Mouse (Mus musculus): ENCODE measurements at regions not wholly inside any gene's neighbourhood (a gene's known extent, or its start where the extent isn't known, plus 50 kb on each side); places are given as distances from the start of the nearest gene placed in this dataset.

DNA sequence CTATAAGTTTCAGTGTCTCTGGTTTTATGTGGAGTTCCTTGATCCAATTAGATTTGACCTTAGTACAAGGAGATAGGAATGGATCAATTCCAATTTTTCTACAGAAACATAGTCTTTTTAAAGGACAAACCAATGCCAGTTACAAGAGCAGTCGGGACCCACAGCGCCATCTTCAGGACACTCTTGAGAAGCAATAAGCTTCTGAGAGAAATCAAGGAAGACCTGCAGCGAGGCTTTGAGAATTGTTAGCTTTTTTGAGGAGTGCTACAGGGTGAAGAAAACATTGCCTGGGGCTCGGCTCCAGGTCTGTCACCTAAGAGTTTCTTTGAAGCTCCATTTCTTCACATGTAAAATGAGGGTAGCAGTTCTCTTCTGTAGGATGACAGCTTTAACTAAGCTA, 112.0 kb upstream of the Ppm1h start:
- DNase-seq = no peak

DNA sequence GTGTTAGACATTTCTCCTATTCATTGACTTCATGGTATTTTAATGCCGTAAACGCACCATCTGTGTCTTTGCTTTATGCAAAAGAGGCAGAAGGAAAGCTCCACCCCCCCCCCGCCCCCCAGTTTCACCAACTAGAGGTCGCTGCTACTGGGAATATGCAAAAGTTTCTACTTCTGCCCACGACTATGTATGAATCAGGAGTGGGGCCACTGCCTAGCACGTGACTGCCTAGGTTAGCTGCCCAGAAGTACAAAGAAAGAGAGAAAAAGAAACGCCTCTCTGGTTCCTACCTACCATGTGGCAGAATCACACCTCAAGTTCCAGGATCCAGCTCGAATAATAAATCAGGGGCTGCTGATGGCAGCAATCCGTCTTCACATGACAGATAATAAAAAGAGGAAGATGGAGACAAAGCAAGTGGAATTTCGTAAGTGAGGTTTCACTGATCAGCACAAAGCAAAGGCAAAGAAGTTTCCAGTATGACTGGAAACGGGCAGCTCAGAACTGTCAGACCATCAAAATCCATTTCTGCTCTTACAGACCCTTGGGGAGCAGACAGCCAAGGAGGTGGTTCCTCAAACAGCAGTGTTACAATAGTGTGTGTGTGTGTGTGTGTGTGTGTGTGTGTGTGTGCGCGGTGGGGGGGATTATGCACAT, 108.9 kb upstream of the Ppm1h start:
- DNase-seq = no peak

DNA sequence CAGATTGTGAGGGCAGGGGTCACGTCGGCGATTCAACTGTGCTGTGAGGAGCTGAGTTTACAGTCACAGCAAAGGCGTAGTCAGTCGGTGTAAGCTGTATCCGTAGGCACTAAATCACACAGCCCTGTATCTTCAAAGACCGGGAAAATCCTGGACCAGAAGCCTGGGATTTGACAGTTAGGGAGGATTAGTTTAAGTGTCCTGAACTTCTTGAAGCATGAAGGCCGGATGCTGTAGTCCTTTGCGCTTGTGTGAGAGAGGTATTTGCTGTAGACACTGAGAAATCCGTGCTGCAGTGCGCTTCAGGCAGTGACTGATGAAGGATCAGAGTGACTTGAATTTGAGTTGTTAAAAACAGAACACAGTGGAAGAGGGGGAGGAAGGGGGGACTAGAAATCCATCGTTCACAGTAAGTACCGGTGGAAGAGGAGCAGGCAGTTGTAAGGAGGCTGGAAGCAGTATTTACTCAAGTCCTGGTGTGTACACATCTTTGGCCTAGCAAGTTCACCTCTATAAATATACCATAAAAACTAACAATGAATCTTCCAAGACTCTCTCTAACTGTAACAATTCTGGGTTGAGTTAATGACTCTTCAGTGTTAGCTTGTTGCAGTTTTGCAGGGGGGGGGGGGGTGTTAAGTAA, 107.5 kb upstream of the Ppm1h start:
- DNase-seq = no peak

DNA sequence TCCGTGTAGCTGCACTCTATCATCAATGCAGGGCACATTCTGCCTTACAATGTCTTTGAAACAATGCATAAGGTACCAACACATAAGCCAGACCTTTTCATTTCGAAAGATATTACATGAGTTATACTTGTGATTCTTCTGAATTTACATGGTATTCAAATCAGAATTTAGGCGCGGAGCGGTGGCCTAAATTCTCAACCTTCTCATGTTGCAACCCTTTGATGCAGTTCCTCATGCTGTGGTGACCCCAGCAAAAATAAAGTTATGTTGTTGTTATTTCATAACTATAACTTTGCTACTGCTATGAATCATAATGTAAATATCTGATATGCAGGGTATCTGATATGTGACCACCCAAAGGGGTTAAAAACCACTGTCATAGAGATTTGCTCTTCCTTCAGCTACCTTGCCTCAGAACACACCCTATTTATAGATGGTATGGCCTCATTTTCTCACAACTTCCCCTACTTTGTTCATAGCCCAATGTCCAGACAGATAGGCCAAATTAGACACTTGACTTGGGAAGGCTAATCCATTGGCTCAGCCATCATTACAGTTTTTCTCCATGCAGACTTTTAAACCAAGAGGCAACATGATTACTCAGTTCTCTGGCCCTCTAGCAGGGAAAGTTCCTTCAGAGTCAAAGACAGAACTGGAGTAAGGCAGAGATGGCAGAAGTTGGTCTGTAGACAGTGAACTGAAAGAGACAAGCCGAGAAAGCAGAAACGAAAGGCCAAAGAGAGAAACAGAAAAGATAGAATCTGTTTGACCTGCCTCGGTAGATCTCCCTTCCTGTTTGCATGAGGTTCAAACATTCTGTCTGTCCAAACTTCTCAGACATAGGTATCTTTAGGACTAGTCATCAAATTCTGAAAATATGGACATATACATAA, 102.1 kb upstream of the Ppm1h start:
- no peak for DNase-seq

DNA sequence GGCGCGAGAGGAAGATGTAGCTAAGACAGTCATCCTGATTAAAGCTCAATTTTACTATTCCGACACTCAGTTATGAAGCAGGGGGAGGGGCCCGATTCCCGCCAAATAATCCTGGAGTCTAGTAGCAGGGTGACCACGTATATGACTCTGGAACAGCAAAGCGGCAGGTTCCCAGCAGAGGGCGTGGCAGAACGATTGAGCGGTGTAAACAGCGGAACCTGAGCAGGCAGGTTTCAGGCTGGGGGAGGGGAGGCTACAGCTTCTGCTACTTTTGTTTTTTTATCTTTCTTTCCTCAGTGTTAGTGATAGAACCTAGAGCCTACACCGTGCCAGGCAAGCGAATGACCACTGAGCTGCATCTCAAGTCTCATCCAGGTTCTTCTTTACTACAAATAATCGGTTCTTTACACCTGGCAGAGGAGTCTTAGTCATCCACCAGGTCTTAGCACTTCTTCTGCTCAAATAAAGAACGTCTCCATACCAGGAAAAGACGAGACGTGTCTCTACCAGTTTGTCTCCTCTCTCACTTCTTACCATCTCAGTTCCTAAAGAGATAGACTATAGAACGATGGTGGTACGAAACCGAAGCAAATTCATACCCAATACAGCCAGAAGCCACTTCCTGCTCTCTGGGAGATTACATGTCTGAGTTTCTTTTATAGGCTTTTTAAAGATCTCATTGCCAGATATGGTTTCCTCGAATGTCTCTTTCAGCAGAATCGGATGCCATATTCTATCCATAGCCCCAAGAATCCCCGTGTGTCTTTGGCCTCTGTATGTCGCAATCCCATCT, 100.2 kb upstream of the Ppm1h start:
- DNase-seq = peak; percentile 63

DNA sequence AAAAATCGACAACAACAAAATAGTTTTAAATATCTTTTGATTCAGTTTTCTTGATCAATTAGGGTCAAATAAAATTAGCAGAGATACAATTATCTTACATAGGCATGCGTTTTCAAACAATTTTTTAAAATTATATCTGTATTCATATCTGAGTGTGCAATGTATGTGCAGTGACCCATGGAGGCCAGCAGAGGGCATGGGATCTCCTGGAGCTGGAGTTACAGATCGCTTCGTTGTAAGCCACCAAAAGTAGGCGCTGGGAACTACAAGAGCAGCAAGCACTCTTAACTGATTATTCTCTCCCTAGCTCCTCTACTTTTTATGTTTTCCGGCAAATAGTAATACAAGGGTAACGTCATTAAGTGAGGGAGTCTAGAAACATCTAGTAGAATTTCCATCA, 97.5 kb upstream of the Ppm1h start:
- no peak for DNase-seq

DNA sequence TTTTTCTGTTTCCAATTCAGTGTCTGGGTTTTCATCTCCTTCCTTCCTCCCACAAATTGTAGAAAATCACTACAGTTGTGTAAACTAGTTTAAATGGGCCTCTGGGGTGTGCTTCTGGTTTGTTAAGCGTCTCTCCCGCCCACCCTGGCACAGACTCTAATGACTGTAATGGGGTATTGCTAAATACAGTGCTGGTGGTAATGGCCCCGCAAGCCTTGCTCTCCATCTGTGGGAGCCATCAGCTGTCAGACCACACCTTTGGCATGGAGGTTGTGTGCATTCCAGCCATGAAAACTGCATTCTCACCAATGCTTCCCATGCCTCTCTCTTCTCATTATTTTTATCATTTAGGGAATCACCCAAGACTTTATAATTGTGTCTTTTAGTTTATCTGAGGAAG, 91.0 kb upstream of the Ppm1h start:
- peak in 1 of 2 experiments; percentile 13 for DNase-seq

DNA sequence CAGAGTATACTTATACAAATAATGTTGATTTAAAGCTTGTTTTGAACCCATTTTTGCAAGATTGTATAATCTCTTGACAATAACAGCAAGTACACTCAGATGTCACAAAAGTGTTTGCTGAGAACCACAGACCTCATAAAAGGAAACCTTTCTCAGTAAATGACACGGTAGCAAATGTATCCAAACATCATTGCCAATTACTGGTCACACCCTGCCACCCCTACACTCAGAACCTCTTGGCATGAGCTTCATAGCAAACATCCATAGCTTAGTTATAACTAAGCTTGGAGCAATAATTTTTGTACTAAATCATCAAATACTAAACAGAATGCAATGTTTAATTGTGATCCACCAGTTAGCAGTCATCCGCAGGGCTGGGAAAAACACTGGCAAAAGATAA, 79.1 kb upstream of the Ppm1h start:
- DNase-seq = no peak

DNA sequence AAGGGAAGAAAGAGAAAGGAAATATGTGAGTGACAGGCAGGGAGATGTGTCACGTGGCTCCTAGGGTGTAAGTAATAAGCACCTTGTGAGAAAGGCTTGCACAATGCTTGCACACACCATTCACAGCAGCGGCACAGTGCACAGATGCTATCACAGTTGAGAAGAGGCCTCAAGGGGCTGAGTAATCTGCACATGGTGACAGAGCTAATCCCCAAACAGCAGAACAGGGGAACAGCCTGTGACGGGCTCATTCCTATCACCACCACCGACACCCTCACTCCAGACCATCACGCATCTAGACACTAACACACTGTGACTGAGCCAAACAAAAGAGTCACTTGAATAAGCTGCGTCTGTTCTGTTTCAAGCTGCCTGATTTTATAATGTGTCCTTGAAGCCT, 76.2 kb upstream of the Ppm1h start:
- DNase-seq = peak; percentile 31 to 42

DNA sequence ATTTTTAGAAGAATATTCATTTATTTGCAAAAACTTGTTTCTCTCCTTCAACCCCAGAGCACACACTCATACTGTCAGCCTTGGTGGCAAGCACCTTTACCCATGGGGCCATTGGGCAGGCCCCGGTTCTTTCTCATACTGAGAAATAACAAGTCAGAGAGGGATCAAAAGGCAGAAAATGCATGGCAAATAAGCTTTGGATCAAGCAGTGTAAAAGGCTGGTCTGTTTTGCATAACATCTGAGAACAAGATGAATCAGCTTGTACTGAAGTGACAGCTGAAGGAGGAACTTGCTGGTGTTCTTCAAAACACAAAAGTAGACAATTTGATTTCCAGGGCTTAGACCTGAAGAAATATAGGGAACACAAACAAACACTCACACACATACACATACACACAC, 74.6 kb upstream of the Ppm1h start:
- DNase-seq = no peak

DNA sequence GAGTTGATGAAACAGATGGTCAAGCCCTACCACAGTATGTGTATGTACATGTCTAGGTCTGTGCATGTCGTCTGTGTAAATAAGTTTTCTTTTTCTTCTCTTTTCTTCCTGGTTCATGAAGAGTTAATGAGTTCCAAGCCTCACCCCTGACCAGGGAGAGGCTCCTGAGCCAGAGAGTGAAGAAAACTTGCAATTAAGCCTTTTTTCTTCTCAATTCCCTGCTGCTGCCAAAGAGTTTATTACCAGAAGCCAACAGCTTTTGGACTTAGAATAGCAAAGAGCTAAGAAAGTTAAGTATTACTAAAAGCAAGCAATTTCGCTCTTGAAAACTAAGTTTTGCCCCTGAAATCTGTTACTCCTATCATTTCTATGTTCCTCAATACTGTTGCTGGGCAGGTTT, 65.3 kb upstream of the Ppm1h start:
- DNase-seq = no peak

DNA sequence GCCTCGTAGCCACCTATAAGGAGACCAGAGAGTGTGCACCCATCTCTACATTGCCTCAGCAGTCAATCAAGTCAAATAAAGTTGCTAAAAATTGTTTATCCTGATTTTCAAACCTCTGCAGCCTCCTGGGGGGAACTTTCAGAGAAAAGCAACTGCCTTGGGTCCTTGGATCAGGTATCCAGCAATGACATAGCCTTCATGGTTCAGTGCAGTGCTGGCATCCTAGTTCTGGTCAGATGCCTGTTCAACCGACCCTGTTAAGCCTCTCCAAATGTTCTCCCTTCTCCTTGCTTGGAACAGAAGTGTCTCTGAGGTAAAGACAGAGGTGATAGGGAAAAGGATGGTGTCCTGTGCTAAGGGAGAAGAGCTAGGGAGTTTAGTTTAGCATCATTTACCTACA, 64.7 kb upstream of the Ppm1h start:
- no peak for DNase-seq

DNA sequence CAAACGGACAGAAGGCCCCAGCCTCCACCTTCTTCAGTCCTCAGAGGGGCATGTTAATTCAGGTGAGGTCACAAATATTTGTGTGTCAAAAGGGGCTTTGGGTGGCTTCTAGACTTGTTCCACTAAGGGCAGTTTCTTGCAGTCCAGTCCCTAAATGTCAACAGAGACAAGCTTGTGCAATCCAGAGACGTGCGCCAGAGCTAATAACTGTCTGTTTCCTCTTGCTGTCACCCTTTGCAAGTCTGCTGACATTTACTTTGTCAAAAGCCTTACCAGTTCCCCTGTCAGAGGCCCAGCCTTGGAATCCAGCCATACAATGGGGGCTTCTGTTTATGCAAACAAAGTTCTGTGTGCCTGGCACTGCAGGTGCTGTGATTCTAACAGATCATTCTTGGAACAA, 63.8 kb upstream of the Ppm1h start:
- no peak for DNase-seq

DNA sequence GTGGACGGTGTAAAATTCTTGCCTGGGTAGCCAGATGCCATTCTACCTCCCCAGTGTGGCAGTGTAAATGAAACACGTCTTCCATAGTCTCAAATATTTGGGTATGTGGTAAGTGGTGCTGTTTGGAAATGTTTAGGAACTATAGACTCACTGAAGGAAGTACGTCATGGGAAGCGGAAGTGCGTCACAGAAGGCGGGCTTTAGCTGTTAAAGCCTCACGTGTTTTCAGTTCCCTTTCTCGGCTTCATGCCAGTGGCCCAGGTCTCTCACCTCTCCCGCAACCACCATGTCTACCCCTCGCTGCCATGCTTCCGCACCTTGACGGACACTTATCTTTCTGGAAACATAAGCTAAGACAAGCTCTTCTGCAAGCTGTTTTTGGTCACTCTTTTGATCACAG, 62.9 kb upstream of the Ppm1h start:
- no peak for DNase-seq

DNA sequence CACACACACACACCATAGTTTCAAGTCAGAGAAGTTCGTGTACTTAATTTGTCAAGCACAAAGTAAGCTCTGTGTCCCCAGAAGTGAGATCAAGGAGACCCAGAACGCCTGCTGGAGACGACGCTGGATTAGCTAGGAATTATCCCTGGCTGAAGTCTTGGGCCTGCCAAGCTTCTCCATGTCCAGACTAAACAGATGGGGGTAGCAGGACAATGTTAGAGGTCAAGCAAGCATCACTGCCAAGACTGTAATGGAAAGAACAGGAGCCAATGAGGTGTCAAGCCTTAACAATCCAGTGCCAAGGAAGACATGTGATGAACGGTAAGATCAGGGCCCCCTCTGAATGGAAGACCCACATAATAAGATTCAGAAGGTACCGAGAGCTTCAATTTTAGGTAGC, 62.2 kb upstream of the Ppm1h start:
- peak; percentile 41 to 62 for DNase-seq

DNA sequence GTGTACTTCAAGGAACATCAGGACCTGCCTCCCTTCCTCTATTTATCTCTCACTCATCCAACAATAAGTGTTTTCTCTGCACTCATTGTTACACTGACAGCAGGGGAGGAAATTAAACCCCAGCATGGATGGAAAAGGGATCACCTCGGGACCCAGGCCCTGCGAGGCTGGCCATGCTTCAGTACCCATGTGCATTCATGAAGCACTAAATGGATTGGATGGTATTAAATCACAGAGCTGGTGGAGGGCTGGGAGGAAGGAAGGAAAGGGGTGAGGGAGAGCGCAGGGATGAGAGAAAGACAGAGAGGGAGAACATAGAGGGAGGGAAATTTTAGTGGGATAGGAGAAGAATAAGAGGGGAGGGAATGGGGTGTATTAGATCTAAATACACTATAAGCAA, 59.7 kb upstream of the Ppm1h start:
- DNase-seq = peak; percentile 33 to 49

DNA sequence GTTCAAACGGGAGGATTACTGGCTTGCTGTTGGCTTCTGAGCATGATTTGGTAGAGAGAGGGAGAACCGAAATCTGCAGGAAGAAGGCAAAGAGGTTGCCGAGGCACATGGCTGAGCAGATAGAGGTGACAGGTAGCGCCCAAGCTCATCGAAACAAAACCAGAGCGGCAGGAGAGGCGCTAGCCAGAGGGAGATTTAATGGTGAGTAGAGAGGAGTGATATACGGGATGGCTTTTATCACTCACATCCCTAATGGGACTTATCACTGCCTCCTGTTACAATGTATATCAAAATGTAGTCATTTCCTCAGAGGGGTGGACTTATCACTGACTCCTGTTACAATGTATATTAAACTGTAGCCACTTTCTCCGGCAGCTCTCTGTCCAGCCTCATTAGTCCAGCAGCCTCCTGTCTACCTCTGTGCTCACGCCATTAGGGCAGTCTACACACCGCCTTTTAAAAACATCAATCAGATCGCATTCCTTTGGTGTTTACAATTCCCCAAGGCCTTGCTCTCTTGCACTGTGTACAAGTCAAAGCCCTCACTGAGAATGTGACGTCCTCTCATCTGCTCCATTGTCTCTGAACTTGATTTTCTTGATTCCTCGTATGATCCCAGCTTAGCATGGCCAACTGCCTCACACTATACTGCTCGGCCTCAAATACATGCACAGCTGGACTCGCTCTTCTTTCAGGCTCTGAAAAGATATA, 59.0 kb upstream of the Ppm1h start:
- DNase-seq = no peak

All from cerebellum, postnatal 10 days (tissue).